Mouse (Mus musculus) retina, postnatal 7 days (tissue): ENCODE results near the gene Scgb1b7.
"Not testable (repeated sequence)": the region's sequence is repeated elsewhere in the genome, so short reads cannot be mapped to it uniquely, and the experiment has no call there.

ENCODE experiments used
- DNase-seq: peaks from one replicate; pipeline ENCODE4 v3.0.0-alpha.2; 2012; ENCODE audit warnings: low read depth, low spot score

Gene Scgb1b7

DNA sequence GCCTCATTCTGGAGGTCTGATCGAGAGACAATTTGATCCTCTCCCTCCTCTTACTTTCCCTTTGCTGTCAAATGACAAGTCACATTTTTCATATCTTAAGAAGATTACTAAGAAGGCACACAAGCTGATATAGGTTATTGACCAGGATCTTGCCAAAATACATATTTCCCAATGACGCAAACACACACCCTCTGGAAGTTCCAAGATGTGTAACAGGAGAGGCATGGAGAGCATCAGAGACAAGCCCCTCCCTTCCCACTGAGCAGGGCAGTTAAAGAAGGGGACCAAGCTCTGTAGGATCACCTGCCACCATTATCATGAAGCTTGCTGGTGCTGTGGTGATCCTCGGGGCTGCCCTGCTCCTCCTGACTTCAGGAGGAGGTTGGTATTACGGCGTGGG lies at the start of gene Scgb1b7:
Scgb1b7 (plus strand) TSS at position 301 of the 400 bp plus-strand sequence.
- DNase-seq: not testable (repeated sequence)

DNA sequence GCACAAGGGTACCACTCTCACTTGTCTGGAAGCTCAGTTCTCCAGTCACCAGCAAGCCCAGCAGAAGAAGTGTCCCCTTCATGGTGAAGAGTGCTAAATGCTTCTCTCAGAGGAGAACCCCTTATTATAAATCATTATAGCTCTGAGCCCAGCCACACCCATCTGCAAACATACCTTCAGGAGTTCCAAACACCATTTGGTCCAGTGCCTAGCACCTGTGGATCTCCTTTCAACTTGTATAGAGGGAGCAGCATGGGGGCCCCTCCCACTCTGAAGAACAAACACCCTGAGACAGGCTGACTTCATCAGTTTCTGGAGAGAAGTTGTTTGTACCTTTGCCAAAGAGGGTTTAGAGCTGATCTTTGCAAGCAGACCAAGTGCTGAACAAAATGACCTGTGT lies 6.8 kb upstream of the Scgb1b7 start, which contains the start of gene Scgb2b7:
Scgb2b7 (minus strand) TSS at position 101 of the 400 bp plus-strand sequence.
- not testable (repeated sequence) for DNase-seq
